Mouse (Mus musculus) activated CD4-positive, CD25-positive, alpha-beta regulatory T cell, adult 9 weeks (primary cell): Measurements from ENCODE around the gene Tlk2. TPM values are rescaled to one million over a fixed set of nuclear protein-coding genes. Genes with fewer than 3 reads are reported as not detected.

Experiments
- polyA plus RNA-seq: library from polyadenylated mRNA; unstranded; fragments of 100-300 nt; shearing (Covaris generic); gene quantifications from one replicate; pipeline ENCODE4 v1.2.1, GENCODE M21; 2017

Gene Tlk2
- polyA plus RNA-seq, result 11.3 TPM

GRCm38 (mm10) chr11:105178516-105178915 is at the start of gene Tlk2:
Gene Tlk2, plus strand, starts transcription at chr11:105178807.

GRCm38 (mm10) chr11:105146593-105146992 is 32.0 kb upstream of the Tlk2 start, which contains the start of gene Gm10842:
Gene Gm10842, plus strand, starts transcription at chr11:105146893.

GRCm38 (mm10) chr11:105292124-105293071 is 113.8 kb downstream of the Tlk2 start, which contains the start of gene Mrc2:
Gene Mrc2, plus strand, starts transcription at chr11:105292643.

Other genes with a start within 250 kb of the Tlk2 start
- gene Efcab3, start 115.2 kb upstream of the Tlk2 start, polyA plus RNA-seq, result not detected
- 22.3 TPM for gene Mettl2, start 52.4 kb upstream of the Tlk2 start, polyA plus RNA-seq
- not detected for gene Gm10842, start 31.9 kb upstream of the Tlk2 start, polyA plus RNA-seq
- not detected for gene Mrc2, start 113.8 kb downstream of the Tlk2 start, polyA plus RNA-seq